Mouse (Mus musculus): ENCODE results near the gene Gigyf1.
A peak's percentile ranks its signal among the peaks of the same experiment; 100 is the strongest.

Gigyf1 gene

GRCm38 (mm10) chr5:137518436-137518835 lies at the start of gene Gigyf1:
Gigyf1 (plus strand) TSS chr5:137518548.
- DNase-seq (ENCODE audit: low spot score), result peak; percentile 53

- no peak for DNase-seq (ENCODE audit: low spot score)
Measured at GRCm38 (mm10) chr5:137472252-137472904, 46.0 kb upstream of the Gigyf1 start.

- DNase-seq (ENCODE audit: low spot score), result peak; percentile 56
Measured at GRCm38 (mm10) chr5:137474351-137474750, 44.0 kb upstream of the Gigyf1 start.

- DNase-seq (ENCODE audit: low spot score), result no peak
Measured at GRCm38 (mm10) chr5:137476964-137477363, 41.4 kb upstream of the Gigyf1 start, which contains the start of gene Zan. Zan (minus strand) TSS chr5:137477064.

- peak; percentile 91 for DNase-seq (ENCODE audit: low spot score)
Measured at GRCm38 (mm10) chr5:137481138-137481537, 37.2 kb upstream of the Gigyf1 start.

- DNase-seq (ENCODE audit: low spot score), result peak; percentile 90
Measured at GRCm38 (mm10) chr5:137481897-137482296, 36.5 kb upstream of the Gigyf1 start.

- DNase-seq (ENCODE audit: low spot score), result peak; percentile 61
Measured at GRCm38 (mm10) chr5:137485071-137485850, 33.1 kb upstream of the Gigyf1 start.

GRCm38 (mm10) chr5:137485851-137486155 lies 32.5 kb upstream of the Gigyf1 start:
- DNase-seq (ENCODE audit: low spot score), result no peak

GRCm38 (mm10) chr5:137487616-137488015 lies 30.7 kb upstream of the Gigyf1 start:
- DNase-seq (ENCODE audit: low spot score), result peak; percentile 45

GRCm38 (mm10) chr5:137491559-137491958 lies 26.8 kb upstream of the Gigyf1 start:
- no peak for DNase-seq (ENCODE audit: low spot score)

GRCm38 (mm10) chr5:137493831-137494230 lies 24.5 kb upstream of the Gigyf1 start:
- DNase-seq (ENCODE audit: low spot score), result no peak

- DNase-seq (ENCODE audit: low spot score), result no peak
Measured at GRCm38 (mm10) chr5:137500186-137500585, 18.2 kb upstream of the Gigyf1 start.

GRCm38 (mm10) chr5:137501709-137502666 lies 16.4 kb upstream of the Gigyf1 start, which contains the start of gene Pop7:
Pop7 (minus strand) TSS chr5:137502518.
- peak; percentile 100 for DNase-seq (ENCODE audit: low spot score)

GRCm38 (mm10) chr5:137502667-137503110 lies 15.7 kb upstream of the Gigyf1 start:
- peak; percentile 94 for DNase-seq (ENCODE audit: low spot score)

- no peak for DNase-seq (ENCODE audit: low spot score)
Measured at GRCm38 (mm10) chr5:137504041-137504440, 14.3 kb upstream of the Gigyf1 start.

GRCm38 (mm10) chr5:137510014-137510501 lies 8.3 kb upstream of the Gigyf1 start:
- DNase-seq (ENCODE audit: low spot score), result peak; percentile 85

GRCm38 (mm10) chr5:137510573-137511390 lies 7.6 kb upstream of the Gigyf1 start:
- no peak for DNase-seq (ENCODE audit: low spot score)

GRCm38 (mm10) chr5:137511706-137512105 lies 6.6 kb upstream of the Gigyf1 start:
- DNase-seq (ENCODE audit: low spot score), result no peak

GRCm38 (mm10) chr5:137512847-137513794 lies 5.2 kb upstream of the Gigyf1 start:
- DNase-seq (ENCODE audit: low spot score), result peak; percentile 79
